Mouse (Mus musculus) myocyte (in vitro differentiated cells): ENCODE measurements around the gene Tbc1d10c. TPM values are rescaled to one million over a fixed set of nuclear protein-coding genes. Genes with fewer than 3 reads are reported as not detected.

Experiments
- H3K27me3 ChIP-seq: one replicate; pipeline ENCODE4 v1.6.1; 2011; ENCODE audit not compliant: control insufficient read depth, insufficient read depth, insufficient read length
- H3K36me3 ChIP-seq: one replicate; pipeline ENCODE4 v1.6.1; 2011; ENCODE audit not compliant: control insufficient read depth, insufficient read depth
- H3K4me2 ChIP-seq: one replicate; pipeline ENCODE4 v1.6.1; 2011; ENCODE audit warnings: low read depth, control low read depth
- H3K4me3 ChIP-seq: one replicate; pipeline ENCODE4 v1.5.1; 2011; ENCODE audit warnings: mild to moderate bottlenecking, control low read depth, moderate library complexity
- H3K79me2 ChIP-seq: one replicate; pipeline ENCODE4 v1.6.1; 2011; ENCODE audit not compliant: control insufficient read depth, insufficient read depth
- H3ac ChIP-seq: one replicate; pipeline ENCODE4 v1.6.1; 2011; ENCODE audit not compliant: control insufficient read depth, insufficient read length
- CEBPB ChIP-seq: IDR thresholded peaks from 2 replicates; pipeline ENCODE4 v1.6.1; 2011; ENCODE audit warnings: mild to moderate bottlenecking, moderate library complexity; ENCODE audit not compliant: poor library complexity, insufficient read depth, severe bottlenecking
- E2F4 ChIP-seq: IDR thresholded peaks from one replicate; pipeline ENCODE4 v1.6.1; 2011; ENCODE audit warnings: mild to moderate bottlenecking, control low read depth, moderate library complexity; ENCODE audit not compliant: insufficient read depth
- MAX ChIP-seq: IDR thresholded peaks from one replicate; pipeline ENCODE4 v1.6.1; 2011; ENCODE audit warnings: low read depth, mild to moderate bottlenecking, control low read depth
- MYOD1 ChIP-seq, 3 experiments: IDR thresholded peaks; one replicate each; pipeline ENCODE4 v1.6.1; 2011; ENCODE audit warnings: control low read depth in 2 of 3, low read depth in 2 of 3, mild to moderate bottlenecking in 2 of 3, moderate library complexity in 1 of 3; ENCODE audit not compliant: insufficient read length in 2 of 3, control insufficient read depth in 1 of 3
- MYOG ChIP-seq, 3 experiments: IDR thresholded peaks; one replicate each; pipeline ENCODE4 v1.6.1; 2011; ENCODE audit warnings: control low read depth in 2 of 3, low read depth in 2 of 3, mild to moderate bottlenecking in 2 of 3; ENCODE audit not compliant: insufficient read length in 2 of 3, control insufficient read depth in 1 of 3, insufficient read depth in 1 of 3
- POLR2A ChIP-seq: IDR thresholded peaks from one replicate; pipeline ENCODE4 v1.6.1; 2011; ENCODE audit warnings: low read depth, mild to moderate bottlenecking, control low read depth, moderate library complexity; ENCODE audit not compliant: insufficient read length
- POLR2AphosphoS2 ChIP-seq: IDR thresholded peaks from one replicate; pipeline ENCODE4 v1.6.1; 2011; ENCODE audit warnings: low read depth, control low read depth; ENCODE audit not compliant: insufficient read length
- REST ChIP-seq: IDR thresholded peaks from one replicate; pipeline ENCODE4 v1.6.1; 2011; ENCODE audit warnings: mild to moderate bottlenecking, control low read depth, moderate library complexity; ENCODE audit not compliant: insufficient read depth, insufficient read length
- SRF ChIP-seq: IDR thresholded peaks from one replicate; pipeline ENCODE4 v1.6.1; 2011; ENCODE audit warnings: low read depth; ENCODE audit not compliant: control insufficient read depth, insufficient read length
- TCF12 ChIP-seq: IDR thresholded peaks from one replicate; pipeline ENCODE4 v1.6.1; 2011; ENCODE audit warnings: mild to moderate bottlenecking, control low read depth; ENCODE audit not compliant: poor library complexity, insufficient read depth, severe bottlenecking
- TCF3 ChIP-seq: IDR thresholded peaks from one replicate; pipeline ENCODE4 v1.6.1; 2011; ENCODE audit warnings: low read depth, control low read depth; ENCODE audit not compliant: insufficient read length
- USF1 ChIP-seq: IDR thresholded peaks from one replicate; pipeline ENCODE4 v1.6.1; 2011; ENCODE audit warnings: low read depth, mild to moderate bottlenecking, control low read depth, moderate library complexity
- polyA plus RNA-seq: library from polyadenylated mRNA; unstranded; fragments of >200 nt; fragmentation: generic; extraction: Trizol; gene quantifications from one replicate; pipeline ENCODE4 v1.2.1, GENCODE M21; 2012; ENCODE audit warnings: missing spikeins

Tbc1d10c gene
- polyA plus RNA-seq, 1 experiment = 0.67 TPM

DNA sequence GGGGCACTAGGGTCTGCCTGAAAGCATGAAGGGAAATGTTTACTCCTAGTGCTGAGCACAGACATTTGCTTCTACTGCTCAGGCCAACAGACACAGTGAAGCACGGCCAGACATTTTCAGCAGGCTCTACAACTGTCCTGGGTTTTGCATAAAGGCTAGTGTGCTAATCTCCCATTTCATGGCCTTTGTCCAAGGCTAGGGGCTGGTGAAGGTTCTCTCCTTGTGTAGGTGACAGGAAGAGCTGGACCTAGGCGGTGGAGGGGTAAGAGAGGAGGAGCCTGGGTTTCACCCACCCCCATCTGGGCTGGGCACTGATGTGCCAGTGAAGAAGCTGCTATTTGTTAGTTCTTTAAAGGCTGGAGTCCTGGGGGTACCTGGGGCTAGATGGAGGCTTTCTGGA, 26.4 kb downstream of the Tbc1d10c start:
- TF ChIP-seq MYOG (IDR thresholded peaks at IDR 0.05; ENCODE audit: control insufficient read depth in 1 of 3, insufficient read depth in 1 of 3, insufficient read length in 2 of 3, low read depth in 2 of 3) (no peak), REST (no peak), USF1 (no peak)
- no peak overlapping the region for H3K4me2 ChIP-seq
- peaks cover 13% of the 10 kb centered on the region for H3K79me2 ChIP-seq
- H3K4me3 ChIP-seq = no peak overlapping the region
- H3K36me3 ChIP-seq = peaks cover 7% of the 10 kb centered on the region
- H3K27me3 ChIP-seq = no peaks in the 10 kb centered on the region
- no peak overlapping the region for H3ac ChIP-seq

DNA sequence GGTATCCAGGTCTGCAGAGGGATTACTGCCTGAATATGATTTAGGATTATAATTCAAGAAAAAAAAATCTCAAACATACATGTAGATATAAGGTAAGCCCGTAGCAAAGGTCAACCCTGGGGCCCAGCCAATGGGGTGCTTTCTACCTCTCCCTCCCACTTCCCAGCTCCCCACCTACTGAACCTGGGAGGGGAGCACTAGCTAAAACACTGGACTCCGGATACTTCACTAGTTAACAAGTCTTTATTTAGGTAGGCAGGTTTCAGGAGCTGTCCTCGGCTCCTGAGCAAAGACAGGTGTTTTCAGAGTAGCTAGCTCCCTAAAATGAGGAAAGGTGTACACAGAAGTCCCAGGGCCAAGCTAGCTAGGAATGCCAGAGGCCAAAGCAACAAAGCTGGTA, 27.0 kb downstream of the Tbc1d10c start:
- peak overlapping the region; percentile 54 for H3K4me3 ChIP-seq
- peaks cover 13% of the 10 kb centered on the region for H3K79me2 ChIP-seq
- H3K27me3 ChIP-seq = no peaks in the 10 kb centered on the region
- H3K4me2 ChIP-seq = peak overlapping the region; percentile 96
- H3K36me3 ChIP-seq = peaks cover 10% of the 10 kb centered on the region
- H3ac ChIP-seq = no peak overlapping the region
- no peak for TF ChIP-seq CEBPB
- TF ChIP-seq SRF = no peak
- no peak for TF ChIP-seq TCF3
- no peak for TF ChIP-seq MAX
- no peak for TF ChIP-seq POLR2AphosphoS2
- no peak for TF ChIP-seq MYOG (IDR thresholded peaks at IDR 0.05; ENCODE audit: control insufficient read depth in 1 of 3, insufficient read depth in 1 of 3, insufficient read length in 2 of 3, low read depth in 2 of 3)
- TF ChIP-seq POLR2A = no peak
- no peak for TF ChIP-seq TCF12
- TF ChIP-seq E2F4 = no peak
- TF ChIP-seq REST = no peak
- no peak for TF ChIP-seq USF1

DNA sequence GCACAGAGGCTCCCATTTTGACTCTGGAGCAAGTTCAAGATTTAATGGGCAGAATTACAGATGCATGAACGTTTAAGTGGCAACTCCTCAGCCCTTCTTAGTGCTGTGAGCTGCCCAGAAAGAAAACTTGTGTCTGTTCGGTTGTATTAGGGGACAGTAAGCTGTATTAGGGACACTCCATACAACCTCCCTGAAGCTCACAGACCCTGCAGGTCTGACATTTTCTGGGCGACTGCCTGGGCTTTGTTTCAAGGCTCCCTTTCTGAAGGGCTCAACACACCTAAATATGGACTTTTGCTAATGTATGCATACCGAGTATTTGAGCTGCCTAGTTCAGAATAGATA, 27.6 kb downstream of the Tbc1d10c start:
- H3ac ChIP-seq = peak overlapping the region; percentile 64
- peaks cover 13% of the 10 kb centered on the region for H3K79me2 ChIP-seq
- H3K27me3 ChIP-seq = no peaks in the 10 kb centered on the region
- H3K36me3 ChIP-seq = peaks cover 10% of the 10 kb centered on the region
- peak overlapping the region; percentile 54 for H3K4me3 ChIP-seq
- TF ChIP-seq MYOG (IDR thresholded peaks at IDR 0.05; ENCODE audit: control insufficient read depth in 1 of 3, insufficient read depth in 1 of 3, insufficient read length in 2 of 3, low read depth in 2 of 3) (no peak), TCF12 (no peak), MAX (no peak), REST (no peak), POLR2AphosphoS2 (no peak), E2F4 (no peak), CEBPB (no peak), POLR2A (no peak), USF1 (no peak), MYOD1 (IDR thresholded peaks at IDR 0.05; ENCODE audit: control insufficient read depth in 1 of 3, insufficient read length in 2 of 3, low read depth in 2 of 3) (no peak), SRF (no peak)
- peak overlapping the region; percentile 96 for H3K4me2 ChIP-seq

DNA sequence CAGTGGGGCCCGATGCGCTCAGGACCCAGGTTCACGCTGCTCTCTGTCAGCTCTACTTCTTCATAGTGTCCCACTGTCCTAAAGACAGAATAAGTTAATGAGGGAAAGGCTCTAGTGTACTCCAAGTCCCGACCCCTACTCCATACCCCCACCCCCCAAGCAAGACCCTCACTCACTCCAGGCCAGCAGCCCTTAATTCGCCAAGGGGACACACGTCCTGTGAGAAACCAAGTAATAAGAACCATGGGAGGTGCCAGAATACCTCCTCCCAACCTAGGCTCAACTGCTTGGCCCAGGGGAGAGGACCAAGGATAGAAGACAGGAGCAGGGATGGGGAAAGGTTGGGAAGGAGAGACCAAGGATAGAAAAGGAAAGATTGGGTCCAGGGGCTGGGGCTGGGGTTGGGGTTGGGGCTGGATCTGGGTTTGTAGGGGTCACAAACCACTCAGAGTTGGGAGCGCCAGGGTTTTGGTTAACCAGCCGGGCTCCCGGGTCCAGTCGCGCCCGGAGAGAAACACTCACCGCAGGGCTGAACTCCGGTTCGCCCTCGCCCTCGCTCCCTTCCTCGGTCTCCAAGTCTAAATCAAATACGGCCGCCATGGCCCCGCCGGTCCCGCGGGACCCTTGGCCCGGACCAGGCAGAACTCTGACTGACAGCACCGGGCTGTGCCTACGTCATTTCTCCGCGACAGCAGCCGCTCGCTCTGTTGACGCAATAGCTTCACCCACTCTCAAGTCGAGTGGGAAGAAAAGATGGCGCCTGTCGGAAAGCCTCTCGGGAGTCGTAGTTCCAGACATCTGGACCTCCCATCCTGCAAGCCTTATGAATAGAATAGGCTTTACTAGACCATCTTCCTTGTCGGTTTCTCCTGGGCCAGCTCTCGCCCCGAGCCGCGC, 28.2 kb downstream of the Tbc1d10c start, which contains the start of gene Rps6kb2:
TSS of gene Rps6kb2 (minus strand) at position 709 of the 897 bp plus-strand sequence.
- H3K27me3 ChIP-seq = no peaks in the 10 kb centered on the region
- peak within 1 kb of the TSS; percentile 96 for H3K4me2 ChIP-seq
- H3ac ChIP-seq = peak within 1 kb of the TSS; percentile 64
- H3K4me3 ChIP-seq = peak within 1 kb of the TSS; percentile 54
- peaks cover 10% of the 10 kb centered on the region for H3K36me3 ChIP-seq
- peak; percentile 80 for TF ChIP-seq CEBPB
- TF ChIP-seq MYOG (IDR thresholded peaks at IDR 0.05; ENCODE audit: control insufficient read depth in 1 of 3, insufficient read depth in 1 of 3, insufficient read length in 2 of 3, low read depth in 2 of 3) = peak in 1 of 3 experiments; percentile 43
- peak; percentile 62 for TF ChIP-seq POLR2AphosphoS2
- TF ChIP-seq REST = no peak
- peak; percentile 65 for TF ChIP-seq POLR2A
- no peak for TF ChIP-seq USF1
- peak; percentile 84 for TF ChIP-seq SRF
- peak; percentile 2 to 81 (median 80) for TF ChIP-seq MYOD1 (IDR thresholded peaks at IDR 0.05; ENCODE audit: control insufficient read depth in 1 of 3, insufficient read length in 2 of 3, low read depth in 2 of 3)
- H3K79me2 ChIP-seq = peaks cover 13% of the 10 kb centered on the region

DNA sequence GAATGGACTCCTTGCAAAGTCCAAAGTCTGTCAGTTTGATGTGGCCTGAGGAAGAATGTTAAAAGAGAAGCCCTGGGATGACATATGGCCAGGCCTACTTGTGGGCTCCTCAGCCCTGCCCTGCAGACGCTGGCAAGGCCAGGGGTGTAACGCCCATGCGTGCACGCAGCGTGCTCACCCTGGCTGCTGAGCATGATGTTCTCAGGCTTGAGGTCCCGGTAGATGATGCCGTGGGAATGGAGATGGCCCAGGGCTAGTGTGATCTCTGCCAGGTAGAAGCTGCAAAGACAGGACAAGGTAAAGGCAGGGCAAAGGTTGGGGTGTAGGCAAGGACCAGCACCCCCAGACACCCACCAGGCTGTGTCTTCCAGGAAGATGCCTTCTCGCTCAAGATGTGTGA, 32.0 kb downstream of the Tbc1d10c start:
- Histone ChIP-seq H3ac (no peak overlapping the region), H3K79me2 (peaks cover 13% of the 10 kb centered on the region), H3K4me3 (no peak overlapping the region), H3K36me3 (peaks cover 12% of the 10 kb centered on the region), H3K4me2 (no peak overlapping the region), H3K27me3 (no peaks in the 10 kb centered on the region)
- TF ChIP-seq MAX = no peak
- no peak for TF ChIP-seq USF1
- TF ChIP-seq MYOG (IDR thresholded peaks at IDR 0.05; ENCODE audit: control insufficient read depth in 1 of 3, insufficient read depth in 1 of 3, insufficient read length in 2 of 3, low read depth in 2 of 3) = no peak
- no peak for TF ChIP-seq POLR2A
- TF ChIP-seq REST = no peak
- TF ChIP-seq SRF = no peak
- no peak for TF ChIP-seq CEBPB
- TF ChIP-seq MYOD1 (IDR thresholded peaks at IDR 0.05; ENCODE audit: control insufficient read depth in 1 of 3, insufficient read length in 2 of 3, low read depth in 2 of 3) = no peak
- TF ChIP-seq TCF3 = no peak
- TF ChIP-seq TCF12 = no peak
